Mouse (Mus musculus) CD8-positive naive resting alpha-beta T cell, adult 2 months (primary cell): Measurements from ENCODE around the gene Oasl2.
A peak's percentile ranks its signal among the peaks of the same experiment; 100 is the strongest.
"Not testable (repeated sequence)": the region's sequence is repeated elsewhere in the genome, so short reads cannot be mapped to it uniquely, and the experiment has no call there.

Experiments
- DNase-seq, 2 experiments: peaks; one replicate each; pipeline ENCODE4 v3.0.0; 2022; ENCODE audit warnings: low read depth in 2 of 2, low spot score in 2 of 2

The Oasl2 gene

GRCm38 (mm10) chr5:114914855-114915254 lies 18.1 kb downstream of the Oasl2 start:
- DNase-seq: no peak

- no peak for DNase-seq
Measured at GRCm38 (mm10) chr5:114915854-114916253, 19.1 kb downstream of the Oasl2 start.

GRCm38 (mm10) chr5:114916777-114917176 lies 20.0 kb downstream of the Oasl2 start:
- no peak for DNase-seq

- not testable (repeated sequence) for DNase-seq
Measured at GRCm38 (mm10) chr5:114917357-114917756, 20.6 kb downstream of the Oasl2 start.

DNA sequence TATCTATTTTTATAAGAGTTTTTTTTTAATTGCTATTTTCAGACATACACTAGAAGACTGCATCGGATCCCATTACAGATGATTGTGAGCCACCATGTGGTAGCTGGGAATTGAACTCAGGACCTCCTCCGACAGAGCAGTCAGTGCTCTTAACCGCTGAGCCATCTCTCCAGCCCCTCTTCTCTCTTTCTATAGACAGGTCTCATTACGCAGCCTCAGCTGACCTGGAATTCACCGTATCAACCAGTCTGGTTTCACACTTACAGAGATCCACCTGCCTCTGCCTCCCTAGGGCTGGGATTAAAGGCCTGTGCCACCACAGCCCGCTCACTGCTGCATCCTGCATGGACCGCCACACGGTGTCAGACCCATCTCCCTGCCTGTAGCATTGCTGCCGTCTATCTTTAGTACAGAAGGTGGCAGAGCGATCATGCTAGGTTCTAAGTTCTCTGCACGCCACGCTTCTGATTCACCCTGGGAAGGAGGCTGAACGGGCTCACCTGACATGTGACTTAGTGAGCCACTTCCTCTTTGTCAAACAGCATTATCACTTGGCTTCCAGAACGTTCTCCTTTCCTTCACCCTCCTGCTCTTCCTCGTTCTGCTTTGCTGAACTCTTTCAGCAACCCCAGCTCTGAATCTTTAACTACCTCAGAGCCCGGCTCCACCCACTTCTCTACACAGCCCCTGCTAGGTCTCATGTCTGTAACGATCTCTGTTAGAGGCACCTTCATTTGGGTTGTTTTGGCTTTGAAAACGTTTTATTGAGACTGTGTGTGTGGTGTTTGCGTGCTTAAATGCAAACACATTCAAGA lies 25.0 kb downstream of the Oasl2 start:
- DNase-seq: peak; percentile 68 to 77

GRCm38 (mm10) chr5:114922366-114922731 lies 25.6 kb downstream of the Oasl2 start:
- no peak for DNase-seq

DNA sequence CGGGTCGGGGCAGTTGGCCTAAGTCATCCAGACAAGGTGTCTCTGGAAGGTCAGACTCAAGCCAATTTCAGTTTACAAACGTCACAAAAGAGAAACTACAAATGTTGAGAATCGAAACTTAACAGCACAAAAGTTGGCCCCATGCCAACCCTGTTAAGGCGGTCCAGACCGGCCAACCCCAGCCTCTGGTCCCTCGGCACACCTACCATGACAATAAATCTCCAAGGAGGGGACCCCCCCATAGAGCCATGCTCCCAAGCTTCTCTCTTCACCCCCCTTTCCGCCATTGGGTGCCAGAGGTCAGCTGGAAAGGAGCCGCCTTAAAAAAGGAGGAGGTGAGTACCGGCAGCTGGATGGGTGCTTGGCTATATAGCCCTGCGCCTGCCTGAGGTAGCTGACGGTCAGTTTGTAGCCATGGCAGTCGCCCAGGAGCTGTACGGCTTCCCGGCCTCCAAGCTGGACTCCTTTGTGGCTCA lies 26.3 kb downstream of the Oasl2 start, which contains the start of gene Oasl1:
Gene Oasl1, plus strand, starts transcription at position 243 of the 476 bp plus-strand sequence.
- DNase-seq: peak; percentile 25 to 36

- no peak for DNase-seq
Measured at GRCm38 (mm10) chr5:114926153-114926684, 29.5 kb downstream of the Oasl2 start.

DNA sequence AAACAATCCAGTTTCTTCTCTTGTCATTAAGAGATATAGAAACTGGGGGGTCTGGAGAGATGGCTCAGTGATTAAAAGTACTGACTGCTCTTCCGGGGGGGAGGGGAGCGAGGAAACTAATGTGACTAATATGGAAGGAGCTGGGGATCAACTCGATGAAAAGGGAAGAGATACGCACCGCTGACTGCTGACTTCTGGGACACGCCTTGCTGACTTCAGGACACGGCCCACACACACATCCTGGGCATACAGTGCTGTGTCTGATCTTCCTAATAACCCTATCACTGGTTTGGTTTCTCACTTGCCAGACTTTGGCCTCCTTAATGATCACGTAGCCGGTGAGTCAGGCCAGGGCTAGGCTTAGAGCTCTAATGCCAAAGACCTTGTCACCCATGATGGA lies 30.0 kb downstream of the Oasl2 start:
- DNase-seq: no peak

DNA sequence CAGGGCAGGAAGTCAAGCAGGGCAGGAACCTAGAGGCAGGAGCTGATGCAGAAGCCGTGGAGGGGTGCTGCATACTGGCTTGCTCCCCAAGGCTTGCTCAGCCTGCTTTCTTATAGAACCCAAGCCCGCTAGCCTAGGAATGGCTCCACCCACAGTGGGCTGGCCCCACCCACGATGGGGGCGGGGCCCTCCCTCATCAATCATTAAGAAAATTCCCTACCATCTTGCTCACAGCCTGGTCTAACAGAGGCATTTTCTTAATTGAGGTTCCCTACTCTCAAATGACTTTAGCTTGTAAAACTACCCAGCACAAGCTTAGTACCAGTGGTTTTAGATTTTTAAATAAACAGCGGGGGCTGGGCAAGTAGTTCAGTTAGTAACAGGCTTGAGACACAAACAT lies 34.9 kb downstream of the Oasl2 start:
- no peak for DNase-seq

DNA sequence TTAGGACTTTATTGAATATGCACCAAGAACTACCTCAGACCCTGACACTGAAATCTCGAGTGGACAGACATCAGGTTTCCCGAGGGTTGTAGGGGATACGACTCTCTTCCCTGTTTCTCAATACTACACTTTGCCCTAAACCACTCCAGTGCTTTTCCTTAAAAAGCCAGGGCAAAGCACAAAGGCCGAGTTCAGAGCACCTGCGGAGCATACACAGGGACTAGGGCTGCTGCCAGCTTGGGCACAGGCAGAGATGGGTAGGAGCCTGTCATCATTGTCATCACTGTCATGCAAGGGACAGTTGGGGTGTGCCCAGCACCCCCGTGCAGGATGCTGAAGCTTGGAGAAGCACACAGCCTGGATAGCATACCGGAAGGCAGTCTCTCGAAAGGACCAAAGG lies 36.5 kb downstream of the Oasl2 start:
- no peak for DNase-seq

GRCm38 (mm10) chr5:114935838-114936237 lies 39.1 kb downstream of the Oasl2 start:
- DNase-seq: no peak

GRCm38 (mm10) chr5:114941138-114941537 lies 44.4 kb downstream of the Oasl2 start:
- DNase-seq: not testable (repeated sequence)

- peak; percentile 76 to 80 for DNase-seq
Measured at GRCm38 (mm10) chr5:114942074-114942765, 45.5 kb downstream of the Oasl2 start, which contains the start of gene 2210016L21Rik. Gene 2210016L21Rik, plus strand, starts transcription at chr5:114942158.

DNA sequence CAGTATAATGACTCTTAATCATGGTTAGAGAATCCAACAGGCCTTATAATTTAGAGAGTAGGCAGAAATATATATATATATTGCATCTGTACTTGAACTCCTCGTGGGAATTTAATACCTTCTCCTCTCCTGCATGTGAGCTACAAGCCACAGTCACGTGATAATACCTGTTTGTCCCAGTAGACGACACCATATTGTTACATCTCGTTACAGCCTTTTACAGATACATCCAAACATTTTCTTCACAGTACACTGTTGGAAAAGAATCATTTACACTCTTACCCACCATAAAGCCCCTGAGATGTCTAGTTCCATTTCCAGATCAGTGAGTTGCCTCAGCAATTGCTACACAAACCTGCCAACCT lies 46.0 kb downstream of the Oasl2 start:
- no peak for DNase-seq

- no peak for DNase-seq
Measured at GRCm38 (mm10) chr5:114945072-114945471, 48.3 kb downstream of the Oasl2 start.

GRCm38 (mm10) chr5:114948891-114949290 lies 52.2 kb downstream of the Oasl2 start:
- DNase-seq: no peak

DNA sequence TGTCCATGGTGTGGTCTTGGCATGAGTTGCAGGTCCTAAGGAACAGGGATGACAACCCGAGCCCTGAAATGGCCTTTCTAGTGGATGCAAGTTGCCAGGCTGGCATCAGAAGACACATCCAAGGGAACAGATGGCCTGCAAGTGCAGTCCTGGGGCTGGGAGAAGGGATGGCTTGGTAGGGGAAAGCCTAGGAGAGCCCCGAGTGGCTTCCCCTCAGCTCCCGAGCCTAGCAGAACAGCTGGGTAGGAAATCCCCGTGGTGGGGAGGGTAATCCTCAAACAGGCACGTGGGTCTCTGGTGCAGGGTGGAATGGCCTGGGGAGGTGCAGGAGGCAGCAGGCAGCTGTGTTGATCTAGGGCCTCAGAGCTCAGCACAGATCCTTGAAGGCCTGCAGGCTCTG lies 52.6 kb downstream of the Oasl2 start:
- no peak for DNase-seq

DNA sequence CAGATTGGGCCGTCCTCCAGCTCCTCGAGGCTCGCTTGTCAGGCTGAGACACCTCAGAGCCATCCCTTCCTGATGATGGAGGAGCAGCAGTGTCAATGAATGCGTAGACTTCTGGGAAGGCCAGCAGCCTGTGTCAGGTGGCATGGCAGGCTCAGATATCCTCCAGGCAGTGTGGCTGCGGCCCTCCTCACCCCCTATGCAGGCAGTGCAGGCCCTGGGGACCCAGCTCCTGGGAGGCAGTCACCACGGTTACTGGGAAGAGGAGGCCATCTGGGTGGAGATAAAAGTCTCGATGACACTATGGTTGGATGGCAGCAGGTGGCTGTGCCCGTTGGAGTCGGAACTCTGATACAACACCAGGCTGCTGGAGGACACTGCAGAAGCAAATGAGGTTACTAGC lies 53.1 kb downstream of the Oasl2 start:
- no peak for DNase-seq

DNA sequence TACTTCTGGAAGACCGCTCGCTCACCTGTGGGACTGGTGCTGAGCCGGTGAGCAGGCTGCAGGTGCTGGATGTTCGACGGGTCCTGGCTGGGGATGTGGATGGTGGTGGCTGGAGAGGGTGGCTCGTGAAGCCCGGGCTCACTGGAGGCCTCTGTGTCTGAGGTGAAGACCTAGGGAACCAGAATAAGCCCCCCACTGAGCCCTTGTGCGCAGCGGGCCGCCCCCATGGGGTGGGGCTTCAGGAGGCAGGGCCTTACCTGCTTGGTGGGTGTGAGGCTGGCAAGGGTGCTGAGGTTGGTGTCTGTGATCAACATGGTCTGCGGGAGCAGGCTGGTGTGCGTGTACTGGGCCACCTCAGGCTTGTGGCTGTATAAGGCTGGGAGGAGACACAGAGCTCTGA lies 53.9 kb downstream of the Oasl2 start:
- DNase-seq: no peak

DNA sequence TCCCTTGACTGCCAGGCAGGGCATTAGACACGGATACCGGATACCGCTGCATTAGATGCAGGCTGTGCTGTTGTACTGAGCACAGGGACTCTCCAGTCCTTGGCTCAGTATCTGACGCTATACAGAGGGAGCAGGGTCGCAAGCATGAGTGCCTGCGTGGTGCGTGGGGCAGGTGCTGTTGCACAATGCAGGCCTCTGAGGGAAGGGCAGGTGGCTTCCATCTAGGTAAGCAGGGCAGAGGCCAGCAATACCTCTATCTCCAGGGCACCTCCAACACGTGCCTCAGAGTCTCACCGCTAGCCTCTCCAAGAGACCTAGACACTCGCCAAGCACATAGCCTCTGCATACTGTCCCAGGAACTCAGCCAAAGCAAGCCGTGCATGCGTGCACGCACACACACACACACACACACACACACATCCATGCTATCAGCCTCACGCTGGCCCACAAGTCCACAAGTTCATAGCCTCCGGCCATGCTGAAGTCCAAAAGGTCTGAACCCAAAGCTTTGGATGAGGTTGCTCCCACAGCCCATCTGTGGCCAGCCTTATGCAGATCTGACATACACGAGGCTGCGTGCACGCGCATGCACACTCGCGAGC lies 54.6 kb downstream of the Oasl2 start:
- DNase-seq: no peak

DNA sequence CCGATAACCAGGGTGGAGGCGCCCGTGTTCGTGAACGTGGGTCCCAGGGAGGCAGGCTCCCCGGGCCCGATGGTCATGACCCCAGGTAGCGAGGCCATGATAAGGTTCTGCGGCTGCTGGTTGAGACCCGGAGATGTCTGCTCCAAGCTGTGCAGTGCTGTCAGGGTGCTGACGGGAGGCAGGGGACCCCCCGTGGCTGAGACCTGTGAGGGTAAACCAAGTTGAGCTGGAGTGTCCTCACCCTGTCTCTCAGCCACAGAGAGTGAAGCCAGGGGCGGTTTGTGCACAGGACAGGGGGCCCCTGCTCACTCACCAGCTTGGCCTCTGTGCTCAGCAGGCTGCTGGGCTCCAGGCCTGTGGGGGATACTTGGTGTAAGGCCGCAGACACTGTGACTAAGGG lies 56.6 kb downstream of the Oasl2 start:
- DNase-seq: no peak
